Mouse (Mus musculus) adrenal gland, postnatal 36 days (tissue): ENCODE results near the gene Crb1. TPM values are rescaled to one million over a fixed set of nuclear protein-coding genes. Genes with fewer than 3 reads are reported as not detected.
"Not testable (repeated sequence)": the region's sequence is repeated elsewhere in the genome, so short reads cannot be mapped to it uniquely, and the experiment has no call there.

ENCODE experiments used
- DNase-seq, 2 experiments: peaks; one replicate each; pipeline ENCODE4 v3.0.0; 2021; ENCODE audit warnings: mixed read lengths in 1 of 2
- long read RNA-seq, 2 experiments: library from polyadenylated mRNA; stranded (forward); transcript quantifications; one replicate each; pipeline ENCODE4 v2.0.0; 2021; ENCODE audit warnings: borderline sequencing depth in 2 of 2
- total RNA-seq, 2 experiments: library from RNA; stranded (reverse); gene quantifications; 2 replicates each; pipeline ENCODE4 v1.2.3; 2021

Gene Crb1
- not detected for total RNA-seq
- long read RNA-seq, experiment 1: 0 reads
- long read RNA-seq, experiment 2: 0 reads

DNA sequence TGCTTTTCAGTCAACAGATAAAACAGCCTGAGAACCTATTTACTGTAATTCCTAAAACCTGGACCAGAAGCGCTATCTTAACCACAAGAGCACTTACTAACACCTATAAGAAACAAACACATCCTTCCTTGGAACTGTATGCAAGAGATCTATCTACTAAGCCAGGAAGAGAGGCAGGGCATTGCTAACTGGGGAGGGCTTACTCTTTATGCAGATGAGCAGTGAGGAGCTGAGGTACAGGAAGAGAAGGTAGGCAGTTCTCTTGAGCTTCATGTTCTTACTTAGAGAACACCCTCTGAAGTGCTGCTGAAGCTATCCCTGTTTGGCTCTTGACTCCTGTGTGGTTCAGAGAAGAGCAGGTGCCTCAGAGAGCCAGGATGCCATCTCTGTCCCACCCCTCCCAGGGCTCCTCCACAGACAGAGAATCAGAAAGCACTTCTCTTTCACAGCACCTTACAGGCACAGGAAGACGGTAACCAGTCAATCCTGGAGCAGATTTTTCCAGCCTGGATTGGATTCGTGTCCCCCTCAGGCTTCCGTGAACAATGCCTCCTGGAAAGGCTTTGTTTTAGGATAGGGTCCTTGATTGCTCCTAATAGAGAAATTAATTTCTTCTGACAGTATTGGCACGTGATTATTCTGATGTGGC is at the start of gene Crb1:
Gene Crb1 (minus strand): TSS at position 463 of the 649 bp plus-strand sequence.
- no peak for DNase-seq

DNA sequence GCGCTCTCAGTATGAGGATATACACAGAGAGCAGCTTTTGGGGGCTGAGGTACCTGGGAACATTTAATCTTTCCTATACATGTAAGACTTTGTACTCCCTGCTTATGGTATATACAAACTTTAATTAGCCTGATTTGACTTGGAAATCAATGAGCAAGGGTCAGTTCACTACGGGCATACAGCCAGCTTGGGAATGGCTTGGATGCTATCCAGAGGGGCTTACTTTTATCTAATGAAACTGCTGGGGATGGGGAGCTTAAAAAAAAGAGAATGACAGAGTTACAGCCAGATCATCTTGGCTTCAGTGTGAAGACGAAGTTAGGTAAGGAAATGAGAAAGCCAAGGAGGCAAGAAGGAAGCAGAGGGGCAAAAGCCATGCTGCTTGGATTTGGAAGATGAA is 48.1 kb upstream of the Crb1 start:
- DNase-seq: no peak

DNA sequence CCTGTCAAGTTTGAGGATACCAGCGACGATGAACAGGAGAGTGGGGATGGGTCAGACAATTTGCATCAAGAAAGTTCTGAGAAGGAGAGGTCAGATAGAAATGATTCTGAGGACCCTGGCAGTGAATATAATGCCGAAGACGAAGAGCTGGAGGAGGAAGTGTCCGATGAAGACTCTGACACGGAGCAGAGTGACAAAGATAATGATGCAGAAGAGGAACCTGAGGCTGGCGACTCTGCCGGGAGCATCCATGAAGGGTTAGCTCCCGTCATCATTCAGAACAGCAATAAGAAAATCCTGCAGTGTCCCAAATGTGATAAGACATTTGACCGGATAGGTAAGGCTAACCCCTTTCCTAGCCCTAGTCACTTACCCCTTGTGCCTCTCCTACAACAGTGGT is 47.0 kb upstream of the Crb1 start:
- DNase-seq: no peak

DNA sequence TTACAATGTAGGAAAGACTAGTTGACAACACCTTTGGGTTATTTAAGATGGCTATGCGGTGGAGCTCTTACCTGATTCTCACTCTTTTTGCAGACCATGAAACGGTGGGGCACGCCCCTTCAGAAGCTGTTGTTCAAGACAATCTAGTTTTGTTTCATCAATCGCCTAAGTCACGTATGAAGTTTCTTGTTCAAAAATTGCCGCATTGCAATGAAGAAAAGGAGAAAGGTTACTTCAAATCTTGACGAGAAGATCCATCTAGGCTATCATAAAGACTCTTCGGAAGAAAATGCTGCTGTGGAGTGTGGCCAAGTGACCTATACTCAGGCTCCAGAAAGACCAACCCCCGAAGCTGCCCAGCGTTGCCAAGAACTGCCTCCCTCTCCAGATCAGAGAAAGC is 46.0 kb upstream of the Crb1 start:
- DNase-seq: peak; percentile 13 to 30

DNA sequence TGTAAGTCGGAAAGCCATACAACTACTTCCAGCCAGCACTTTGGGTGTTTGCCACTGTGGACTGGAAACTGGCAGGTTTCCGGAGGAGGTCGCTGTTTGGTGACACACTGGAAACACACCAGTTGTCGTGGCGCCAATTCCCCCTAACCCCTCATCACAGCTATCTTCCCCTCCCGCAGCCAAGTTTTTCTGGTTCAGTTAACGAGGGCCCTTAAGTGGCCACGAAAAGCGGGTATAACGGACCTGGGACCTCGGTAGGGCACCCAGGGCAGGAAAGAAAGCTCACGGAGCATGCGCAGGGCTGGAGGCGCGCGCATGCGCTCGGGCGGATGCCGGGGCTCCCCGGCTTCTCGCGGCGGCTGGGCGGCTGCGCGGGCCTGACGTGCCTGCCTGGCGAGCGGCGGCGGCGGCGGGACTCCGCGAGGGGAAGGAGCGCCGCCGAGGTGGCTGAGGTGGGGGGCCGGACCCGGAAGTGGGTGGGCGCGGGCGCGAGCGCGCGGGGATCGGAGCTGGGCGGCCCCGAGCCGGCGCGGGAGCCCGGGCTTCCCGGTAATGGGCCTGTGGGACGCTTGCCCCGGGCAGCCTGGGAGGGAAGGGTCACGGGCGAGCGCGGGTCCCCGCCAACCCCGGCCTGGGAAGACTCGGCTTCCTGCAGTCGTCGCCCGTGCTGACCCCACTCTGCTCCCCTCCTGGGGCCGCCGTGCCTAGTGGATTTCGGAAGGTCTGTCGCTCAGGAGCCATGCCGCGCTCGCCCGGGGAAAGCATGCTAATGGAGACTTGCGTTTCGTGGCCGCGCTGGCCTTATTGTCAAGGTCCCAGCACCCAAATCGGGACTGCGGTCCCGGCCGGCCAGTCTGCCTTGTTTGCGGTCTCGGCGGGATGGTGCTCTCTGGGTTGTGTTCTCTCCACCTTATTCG is 45.2 kb upstream of the Crb1 start, which contains the start of gene Zbtb41:
Gene Zbtb41 (plus strand): TSS at position 414 of the 917 bp plus-strand sequence.
- peak; percentile 90 to 93 for DNase-seq

DNA sequence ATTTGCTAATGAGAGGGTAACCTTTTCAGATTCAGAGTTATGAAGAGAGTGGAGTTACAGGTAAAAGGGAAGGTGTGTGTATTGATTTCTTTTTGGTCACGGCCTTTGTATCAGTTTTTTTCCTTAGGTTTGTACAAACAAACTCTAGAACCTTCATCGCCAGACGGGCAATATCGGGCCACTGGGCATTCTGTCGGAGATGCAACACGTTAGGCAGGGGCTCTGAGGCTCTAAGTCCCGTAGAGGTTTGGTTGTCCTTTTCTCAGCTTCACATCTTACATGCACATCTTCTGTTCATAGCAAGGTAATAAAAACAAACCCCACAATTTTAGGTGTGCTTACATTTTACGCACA is 44.6 kb upstream of the Crb1 start:
- no peak for DNase-seq

DNA sequence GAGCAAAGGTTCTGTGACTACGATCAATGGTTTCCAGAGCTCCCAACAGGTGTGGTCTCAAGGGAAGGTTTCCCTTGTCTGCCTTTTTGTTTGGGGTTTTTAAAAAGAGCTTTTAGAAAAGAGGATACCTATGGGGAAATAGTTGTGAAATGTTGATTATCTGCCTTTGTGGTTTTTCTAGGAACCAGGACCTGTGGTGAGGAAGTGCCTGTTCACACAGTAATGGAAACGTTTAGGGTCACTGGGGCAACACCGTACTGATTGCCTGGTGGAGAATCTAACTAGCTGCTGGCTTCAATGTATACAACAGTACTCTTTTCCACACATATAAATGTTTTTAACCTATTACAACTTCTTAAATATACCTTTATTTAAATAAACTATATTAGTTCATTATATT is 36.6 kb upstream of the Crb1 start:
- no peak for DNase-seq

DNA sequence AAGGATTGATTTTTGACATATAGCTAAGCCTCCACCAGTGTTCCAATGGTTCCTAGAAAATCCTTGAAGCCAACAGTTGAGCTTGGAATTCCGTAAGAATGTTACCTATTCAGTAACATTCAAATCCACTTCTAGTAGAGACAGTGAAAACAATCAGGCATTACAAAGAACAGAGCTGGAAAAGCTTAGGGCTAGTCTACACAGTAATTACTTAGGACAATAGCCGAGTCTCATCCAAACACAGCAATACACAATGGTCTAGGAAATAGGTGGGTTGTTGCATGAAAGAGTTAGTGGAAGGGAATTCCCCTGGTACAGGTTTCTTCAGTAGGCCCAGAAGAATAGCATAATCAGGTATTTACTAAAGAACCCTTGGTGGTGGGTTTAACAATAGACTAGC is 35.5 kb upstream of the Crb1 start:
- not testable (repeated sequence) for DNase-seq

DNA sequence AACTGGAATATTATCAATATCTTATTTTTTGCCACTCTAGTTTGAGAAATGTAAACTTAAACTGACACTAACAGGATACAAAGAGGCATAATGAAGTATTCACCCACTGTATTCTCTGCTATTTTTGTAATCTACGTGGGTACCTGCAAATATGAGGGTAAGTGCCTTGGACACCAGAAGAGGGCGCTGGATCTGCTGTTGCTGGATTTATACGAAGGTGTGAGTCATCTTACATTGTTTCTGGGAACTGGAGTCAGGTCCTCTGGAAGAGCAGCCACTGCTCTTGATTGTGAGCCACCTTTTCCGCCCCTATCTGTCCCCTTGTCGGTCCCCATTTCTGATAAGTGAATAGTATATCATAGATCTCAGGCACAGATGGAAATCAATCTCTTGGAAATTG is 30.8 kb upstream of the Crb1 start:
- DNase-seq: no peak

DNA sequence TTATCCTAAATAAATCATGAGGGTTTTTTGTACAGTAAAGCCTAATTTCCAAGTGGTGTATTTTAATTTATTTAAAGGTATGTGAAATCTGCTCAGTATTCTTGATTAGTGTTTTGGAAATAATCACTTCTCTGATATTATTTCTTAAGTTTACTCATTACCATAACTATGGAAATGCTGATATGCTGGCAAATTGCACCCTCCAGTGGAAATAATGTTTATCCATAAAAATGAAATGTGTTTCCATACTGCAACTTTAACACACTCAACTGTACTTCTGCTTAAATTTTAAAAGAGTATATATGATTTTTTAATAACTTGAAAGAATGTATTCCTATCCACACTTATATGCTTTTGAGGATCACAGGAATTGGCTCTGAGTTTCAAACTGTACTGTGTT is 28.9 kb upstream of the Crb1 start:
- no peak for DNase-seq

DNA sequence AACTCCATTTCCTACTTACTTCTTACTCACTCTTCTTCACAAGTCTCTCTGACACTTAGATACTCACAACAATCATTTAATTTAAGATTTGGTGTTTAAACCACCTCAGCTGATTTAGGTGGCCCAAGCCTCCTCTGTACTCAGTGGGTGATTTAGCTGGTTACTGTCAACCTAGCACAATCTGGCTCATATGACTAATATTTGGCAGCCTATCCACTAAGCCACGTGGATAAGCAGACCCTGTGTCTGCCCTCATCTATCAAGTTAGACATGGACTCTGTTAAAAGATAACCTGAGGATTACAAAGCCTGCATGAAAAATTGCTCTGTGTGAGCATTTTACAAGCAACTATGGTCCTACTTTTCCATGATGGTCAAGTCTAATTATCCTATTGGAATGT is 19.7 kb upstream of the Crb1 start:
- no peak for DNase-seq

DNA sequence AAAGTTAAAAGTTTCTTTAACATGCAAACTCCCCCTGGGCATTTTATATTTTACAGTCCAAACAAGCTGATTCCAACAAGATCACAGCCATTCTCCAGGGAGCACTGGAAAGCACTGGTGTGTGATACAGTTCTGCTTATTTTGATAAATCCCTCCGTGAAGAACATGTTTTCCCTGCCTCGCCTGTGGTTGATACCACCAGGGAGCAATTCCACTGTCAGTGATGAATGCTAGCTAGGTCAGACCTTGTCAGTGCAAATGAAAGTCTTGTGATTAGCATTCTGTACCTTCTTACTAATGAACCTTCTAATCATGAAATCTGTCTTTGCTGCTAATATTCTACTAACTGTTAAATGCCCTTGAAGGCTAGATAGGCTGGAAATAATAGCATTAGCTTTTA is 14.8 kb upstream of the Crb1 start:
- DNase-seq: no peak

DNA sequence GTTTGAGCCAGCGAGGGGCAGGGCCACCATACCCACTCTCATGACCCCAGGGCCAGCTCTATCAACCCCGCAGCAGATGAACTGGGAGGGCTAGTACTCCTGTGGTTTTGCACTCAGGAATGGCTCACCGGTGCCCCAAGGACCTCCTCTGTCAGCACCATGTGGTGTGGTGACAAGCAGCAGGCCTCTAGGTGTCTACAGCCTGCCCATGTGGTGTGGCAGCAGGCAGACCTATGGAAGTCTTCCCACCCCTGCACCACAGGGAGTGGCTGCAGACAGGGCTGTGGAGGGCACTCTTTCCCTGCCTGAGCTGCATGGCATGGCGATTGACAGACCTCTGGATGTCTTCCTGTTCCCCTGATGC is 2.7 kb upstream of the Crb1 start:
- DNase-seq: no peak

DNA sequence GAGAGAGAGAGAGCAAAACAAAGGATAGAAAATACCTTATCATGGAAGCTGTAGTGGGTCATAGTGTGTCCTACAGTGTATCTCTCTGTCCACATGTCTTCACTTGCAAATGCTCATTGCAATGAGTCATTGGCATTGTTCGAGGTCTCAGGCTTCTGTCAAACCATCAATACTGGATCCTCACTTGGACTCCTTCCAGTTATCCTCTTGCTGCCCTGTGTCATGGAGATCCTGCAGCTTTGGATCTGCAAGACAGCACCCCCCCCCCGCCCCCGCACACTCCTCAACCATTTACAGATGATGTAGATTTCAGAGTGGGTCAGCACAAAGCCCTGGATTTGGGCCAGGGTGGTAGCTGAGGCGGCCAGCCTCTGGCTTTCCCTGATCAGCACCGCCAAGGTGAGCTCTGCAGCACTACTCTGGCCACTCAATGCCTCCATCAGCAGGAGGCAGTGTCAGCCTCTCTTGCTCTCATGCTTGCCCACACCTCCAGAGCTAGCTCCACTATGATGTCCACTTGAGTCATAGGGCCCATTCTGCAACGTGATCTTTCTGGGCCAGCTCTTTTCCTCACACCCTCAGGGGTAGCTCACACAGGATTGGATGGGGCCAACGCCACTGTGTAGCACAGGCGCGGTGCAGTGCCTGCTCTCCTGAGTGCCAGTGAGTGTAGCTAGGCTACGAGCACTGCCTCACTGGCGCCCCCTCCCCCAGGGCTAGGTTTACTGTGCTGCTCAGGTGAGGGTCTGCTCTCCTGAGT is 2.1 kb upstream of the Crb1 start:
- no peak for DNase-seq

DNA sequence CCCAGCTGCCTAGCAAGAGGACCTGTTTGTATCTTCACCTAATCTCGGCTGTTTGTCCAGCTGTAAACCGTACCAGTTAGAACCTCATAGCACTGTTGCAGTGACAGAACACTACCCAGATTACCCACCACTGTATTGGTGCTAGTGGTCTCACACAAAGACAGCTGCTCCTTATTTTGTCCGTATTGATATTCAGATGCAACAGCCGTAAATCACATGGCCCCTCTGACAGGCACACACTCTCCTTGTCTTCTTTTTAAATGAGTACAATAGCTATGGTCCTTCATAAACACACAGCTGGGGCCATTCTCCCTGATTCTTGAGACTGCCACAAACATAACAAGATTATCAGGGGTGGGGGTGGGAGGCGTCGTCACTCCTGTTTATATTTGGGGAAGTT is 1.0 kb downstream of the Crb1 start:
- no peak for DNase-seq

DNA sequence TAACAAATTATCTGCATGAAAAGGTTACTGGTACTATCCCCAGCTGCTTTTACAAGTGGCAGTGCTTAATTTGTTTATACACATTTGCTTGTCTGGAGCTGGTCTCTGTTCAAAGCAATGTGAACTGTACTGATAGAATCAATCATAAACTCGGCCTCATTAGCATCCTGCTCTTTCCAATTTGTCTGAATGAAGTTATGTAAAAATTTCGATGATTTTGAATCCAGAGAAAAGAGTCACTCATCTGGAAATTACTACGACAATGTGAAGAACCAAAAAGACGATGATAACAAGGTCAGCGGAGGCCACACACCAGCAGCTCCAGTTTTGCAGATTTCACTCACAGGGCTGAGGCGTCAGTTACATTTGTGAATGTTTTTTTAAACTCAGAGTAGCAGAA is 5.6 kb downstream of the Crb1 start:
- DNase-seq: no peak

DNA sequence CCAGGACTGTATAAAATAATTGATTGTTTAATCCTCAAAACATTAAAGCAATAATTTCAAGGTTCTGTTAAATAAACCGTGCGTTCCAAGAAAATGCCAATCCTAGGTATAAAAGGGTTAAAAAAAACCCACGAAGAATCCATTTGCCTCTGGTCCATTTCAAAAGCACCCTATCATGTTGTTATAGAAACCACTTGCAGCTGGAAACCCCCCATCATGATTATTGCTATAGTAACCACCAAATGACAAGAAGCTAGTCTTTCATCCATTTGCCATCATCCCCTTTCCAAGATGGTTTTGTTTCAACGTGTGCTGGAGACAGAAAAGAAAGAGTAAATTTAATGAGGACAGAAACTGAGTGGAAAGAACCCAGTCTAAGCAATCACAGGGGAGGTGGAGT is 28.3 kb downstream of the Crb1 start:
- DNase-seq: no peak

DNA sequence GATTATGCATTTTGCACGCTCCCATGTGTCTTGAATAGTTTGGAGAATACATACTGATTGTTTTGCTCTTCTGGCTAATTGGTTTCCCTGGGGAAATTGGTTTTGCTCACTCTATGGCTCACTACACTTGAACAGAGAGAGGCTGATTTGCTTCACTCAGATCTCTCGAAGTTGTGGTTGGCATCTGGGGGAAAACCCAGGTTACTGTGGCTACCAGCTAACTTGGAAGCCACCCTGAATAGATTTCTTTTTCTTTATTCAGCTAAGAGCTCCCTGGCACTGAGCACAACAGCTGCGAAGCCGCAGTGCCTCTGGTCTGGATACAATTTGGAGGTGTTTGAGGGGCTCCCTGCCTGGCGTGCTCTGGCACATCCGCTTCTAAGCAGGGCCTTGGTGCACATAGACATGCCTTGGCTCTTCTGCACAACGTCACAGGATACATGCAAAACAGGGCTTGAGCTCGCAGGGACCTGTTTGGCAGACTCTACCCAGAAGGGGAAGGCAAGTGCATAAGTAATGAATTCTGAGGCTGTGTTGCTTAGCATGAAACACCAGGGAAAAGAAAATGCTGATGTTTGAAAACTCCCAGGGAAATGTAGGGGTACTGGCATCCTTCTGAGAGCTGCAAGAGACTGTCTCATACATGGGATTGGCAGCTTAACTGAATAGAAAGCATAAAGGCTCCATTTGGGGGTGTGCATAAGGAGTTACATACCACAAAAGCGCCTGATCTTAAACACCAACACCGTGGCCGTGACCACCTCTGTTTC is 30.1 kb downstream of the Crb1 start:
- no peak for DNase-seq

DNA sequence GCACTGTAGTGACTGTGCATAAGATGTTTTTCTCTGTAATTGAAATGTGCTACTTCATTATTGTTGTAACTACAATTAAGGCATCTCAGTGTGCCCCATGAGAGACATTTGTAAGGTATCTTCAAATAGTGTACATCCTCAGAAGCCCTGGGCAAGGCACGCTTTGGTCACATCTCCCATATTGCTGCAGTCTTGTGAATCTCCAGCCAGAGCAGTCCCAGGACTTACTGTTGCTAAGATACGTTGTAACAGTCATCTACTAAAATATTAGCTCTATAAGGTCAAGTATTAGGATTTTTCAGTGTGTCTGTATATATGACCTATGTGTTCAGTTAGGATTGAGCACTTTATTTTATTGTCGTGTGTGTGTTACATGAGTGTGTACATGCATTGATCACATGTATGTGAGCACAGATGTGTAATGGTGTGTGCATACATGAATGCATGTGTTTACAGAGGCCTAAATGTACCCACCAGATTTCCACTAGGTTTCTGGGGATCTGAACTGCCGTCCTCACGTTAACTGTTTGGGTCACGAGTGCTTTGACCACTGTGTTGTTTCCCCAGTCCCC is 30.8 kb downstream of the Crb1 start:
- DNase-seq: no peak

DNA sequence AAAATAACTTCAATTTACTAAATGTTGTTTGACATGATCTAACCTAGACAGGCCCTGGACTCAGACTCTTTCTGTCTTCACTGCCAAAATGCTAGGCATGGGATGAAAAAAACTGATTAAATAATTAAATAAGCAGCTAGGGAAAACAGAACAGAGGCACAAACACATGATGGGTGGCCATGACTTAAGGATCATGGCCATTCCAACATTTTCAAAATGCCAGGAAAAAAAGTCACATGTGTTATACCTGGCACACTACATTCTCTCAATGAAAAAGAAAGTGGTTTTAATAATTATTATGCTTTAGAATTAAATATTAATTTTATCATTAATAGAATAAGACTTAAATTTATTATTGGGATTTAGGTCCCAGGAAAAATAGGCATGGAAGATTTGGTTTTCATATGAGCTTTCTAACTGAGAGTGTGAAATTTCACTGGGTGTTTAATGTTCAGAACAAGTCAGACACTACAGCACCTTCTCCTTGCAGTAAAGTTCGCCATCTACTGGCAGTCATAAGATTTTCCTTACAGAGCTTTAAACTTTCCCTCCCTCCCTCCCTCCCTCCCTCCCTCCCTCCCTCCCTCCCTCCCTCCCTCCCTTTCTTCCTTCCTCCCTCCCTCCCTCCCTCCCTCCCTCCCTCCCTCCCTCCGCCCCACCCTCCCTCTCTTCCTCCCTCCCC is 36.6 kb downstream of the Crb1 start:
- peak in 1 of 2 experiments; percentile 1 for DNase-seq

DNA sequence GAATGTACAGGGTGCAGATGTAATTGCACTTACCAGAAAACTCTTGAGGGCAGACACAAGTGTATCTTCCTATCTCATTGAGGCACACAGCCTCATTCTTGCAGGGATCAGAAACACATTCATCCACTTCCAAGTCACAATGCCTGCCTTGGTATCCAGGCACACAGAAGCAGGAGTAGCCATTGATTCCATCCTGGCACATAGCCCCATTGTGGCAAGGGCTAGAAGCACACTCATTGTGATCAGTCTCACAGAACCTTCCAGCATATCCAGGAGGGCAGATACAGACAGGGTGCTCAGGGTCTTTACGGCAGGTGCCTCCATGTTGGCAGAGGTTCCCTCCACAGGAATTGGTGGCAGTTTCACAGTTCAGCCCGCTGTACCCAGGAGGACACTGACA is 39.9 kb downstream of the Crb1 start:
- no peak for DNase-seq
